Mouse (Mus musculus): ENCODE data around the gene A130010J15Rik. TPM values are rescaled to one million over a fixed set of nuclear protein-coding genes. Genes with fewer than 3 reads are reported as not detected.

A130010J15Rik gene
- polyA plus RNA-seq, 1 experiment from 2014 or later, result 16.6 TPM

- Histone ChIP-seq H3K27me3 (ENCODE audit: control insufficient read depth, insufficient read depth, low read length) (no peaks in the 10 kb centered on the region), H3K36me3 (ENCODE audit: control insufficient read depth, insufficient read depth, low read length) (no peaks in the 10 kb centered on the region), H3K4me2 (ENCODE audit: low read depth) (no peak overlapping the region), H3K27ac (ENCODE audit: low read depth, low read length) (no peak overlapping the region), H3K4me1 (ENCODE audit: control insufficient read depth, insufficient read depth, low read length) (no peaks in the 10 kb centered on the region), H3K4me3 (ENCODE audit: low read depth, low read length) (no peak overlapping the region), H3K9ac (ENCODE audit: low read length) (no peak overlapping the region), H3K9me3 (ENCODE audit: control insufficient read depth, low read length) (no peaks in the 10 kb centered on the region)
- DNase-seq (ENCODE audit: low spot score) (no peak), ATAC-seq (ENCODE audit: insufficient read depth, low FRiP score, low TSS enrichment) (no peak)
- WGBS, result 83% methylated on average over 6 of the region's 6 CpGs
Observed at GRCm38 (mm10) chr1:193188257-193188656, 20.4 kb downstream of the A130010J15Rik start.

GRCm38 (mm10) chr1:193189151-193189621 lies 21.3 kb downstream of the A130010J15Rik start:
- WGBS, result 44% methylated on average over 9 of the region's 9 CpGs
- Histone ChIP-seq H3K4me1 (ENCODE audit: control insufficient read depth, insufficient read depth, low read length) (no peaks in the 10 kb centered on the region), H3K9me3 (ENCODE audit: control insufficient read depth, low read length) (no peaks in the 10 kb centered on the region), H3K36me3 (ENCODE audit: control insufficient read depth, insufficient read depth, low read length) (no peaks in the 10 kb centered on the region), H3K9ac (ENCODE audit: low read length) (no peak overlapping the region), H3K4me2 (ENCODE audit: low read depth) (no peak overlapping the region), H3K27me3 (ENCODE audit: control insufficient read depth, insufficient read depth, low read length) (no peaks in the 10 kb centered on the region), H3K27ac (ENCODE audit: low read depth, low read length) (no peak overlapping the region), H3K4me3 (ENCODE audit: low read depth, low read length) (no peak overlapping the region)
- DNase-seq (ENCODE audit: low spot score), result peak; percentile 44
- no peak for ATAC-seq (ENCODE audit: insufficient read depth, low FRiP score, low TSS enrichment)

- DNase-seq (ENCODE audit: low spot score) (no peak), ATAC-seq (ENCODE audit: insufficient read depth, low FRiP score, low TSS enrichment) (no peak)
- no peaks in the 10 kb centered on the region for H3K36me3 ChIP-seq (ENCODE audit: control insufficient read depth, insufficient read depth, low read length)
- H3K4me1 ChIP-seq (ENCODE audit: control insufficient read depth, insufficient read depth, low read length), result no peaks in the 10 kb centered on the region
- H3K9ac ChIP-seq (ENCODE audit: low read length), result no peak overlapping the region
- H3K4me2 ChIP-seq (ENCODE audit: low read depth), result no peak overlapping the region
- H3K27ac ChIP-seq (ENCODE audit: low read depth, low read length), result no peak overlapping the region
- H3K4me3 ChIP-seq (ENCODE audit: low read depth, low read length), result no peak overlapping the region
- H3K9me3 ChIP-seq (ENCODE audit: control insufficient read depth, low read length), result no peaks in the 10 kb centered on the region
- WGBS, result 60% methylated on average over 3 of the region's 3 CpGs
- H3K27me3 ChIP-seq (ENCODE audit: control insufficient read depth, insufficient read depth, low read length), result no peaks in the 10 kb centered on the region
Observed at GRCm38 (mm10) chr1:193189771-193190170, 21.9 kb downstream of the A130010J15Rik start.

- 91% methylated on average over 7 of the region's 7 CpGs for WGBS
- Histone ChIP-seq H3K9ac (ENCODE audit: low read length) (no peak overlapping the region), H3K4me2 (ENCODE audit: low read depth) (no peak overlapping the region), H3K27ac (ENCODE audit: low read depth, low read length) (no peak overlapping the region), H3K4me3 (ENCODE audit: low read depth, low read length) (no peak overlapping the region), H3K9me3 (ENCODE audit: control insufficient read depth, low read length) (no peaks in the 10 kb centered on the region), H3K4me1 (ENCODE audit: control insufficient read depth, insufficient read depth, low read length) (no peaks in the 10 kb centered on the region), H3K27me3 (ENCODE audit: control insufficient read depth, insufficient read depth, low read length) (no peaks in the 10 kb centered on the region), H3K36me3 (ENCODE audit: control insufficient read depth, insufficient read depth, low read length) (no peaks in the 10 kb centered on the region)
- ATAC-seq (ENCODE audit: insufficient read depth, low FRiP score, low TSS enrichment), result no peak
- DNase-seq (ENCODE audit: low spot score), result no peak
Observed at GRCm38 (mm10) chr1:193191675-193192283, 23.9 kb downstream of the A130010J15Rik start.

- WGBS, result 81% methylated on average over 3 of the region's 3 CpGs
Observed at GRCm38 (mm10) chr1:193194416-193195140, 26.7 kb downstream of the A130010J15Rik start.

GRCm38 (mm10) chr1:193195169-193195810 lies 27.4 kb downstream of the A130010J15Rik start:
- Histone ChIP-seq H3K9ac (ENCODE audit: low read length) (no peak overlapping the region), H3K27me3 (ENCODE audit: control insufficient read depth, insufficient read depth, low read length) (no peaks in the 10 kb centered on the region), H3K27ac (ENCODE audit: low read depth, low read length) (no peak overlapping the region), H3K4me1 (ENCODE audit: control insufficient read depth, insufficient read depth, low read length) (no peaks in the 10 kb centered on the region), H3K9me3 (ENCODE audit: control insufficient read depth, low read length) (no peaks in the 10 kb centered on the region), H3K4me2 (ENCODE audit: low read depth) (no peak overlapping the region), H3K4me3 (ENCODE audit: low read depth, low read length) (no peak overlapping the region), H3K36me3 (ENCODE audit: control insufficient read depth, insufficient read depth, low read length) (no peaks in the 10 kb centered on the region)
- ATAC-seq (ENCODE audit: insufficient read depth, low FRiP score, low TSS enrichment), result no peak
- WGBS, result 65% methylated on average over 3 of the region's 3 CpGs
- DNase-seq (ENCODE audit: low spot score), result no peak

More at GRCm38 (mm10) chr1:193194416-193195140, 26.7 kb downstream of the A130010J15Rik start:
- H3K27me3 ChIP-seq (ENCODE audit: control insufficient read depth, insufficient read depth, low read length), result no peaks in the 10 kb centered on the region
- no peaks in the 10 kb centered on the region for H3K36me3 ChIP-seq (ENCODE audit: control insufficient read depth, insufficient read depth, low read length)
- ATAC-seq (ENCODE audit: insufficient read depth, low FRiP score, low TSS enrichment) (no peak), DNase-seq (ENCODE audit: low spot score) (no peak)
- H3K4me2 ChIP-seq (ENCODE audit: low read depth), result no peak overlapping the region
- H3K4me3 ChIP-seq (ENCODE audit: low read depth, low read length), result no peak overlapping the region
- no peak overlapping the region for H3K27ac ChIP-seq (ENCODE audit: low read depth, low read length)
- no peak overlapping the region for H3K9ac ChIP-seq (ENCODE audit: low read length)
- no peaks in the 10 kb centered on the region for H3K4me1 ChIP-seq (ENCODE audit: control insufficient read depth, insufficient read depth, low read length)
- no peaks in the 10 kb centered on the region for H3K9me3 ChIP-seq (ENCODE audit: control insufficient read depth, low read length)

- H3K9me3 ChIP-seq (ENCODE audit: control insufficient read depth, low read length), result no peaks in the 10 kb centered on the region
- no peak overlapping the region for H3K27ac ChIP-seq (ENCODE audit: low read depth, low read length)
- no peak for ATAC-seq (ENCODE audit: insufficient read depth, low FRiP score, low TSS enrichment)
- WGBS, result 91% methylated on average over 18 of the region's 18 CpGs
- H3K4me2 ChIP-seq (ENCODE audit: low read depth), result no peak overlapping the region
- no peak overlapping the region for H3K4me3 ChIP-seq (ENCODE audit: low read depth, low read length)
- DNase-seq (ENCODE audit: low spot score), result no peak
- no peak overlapping the region for H3K9ac ChIP-seq (ENCODE audit: low read length)
- H3K4me1 ChIP-seq (ENCODE audit: control insufficient read depth, insufficient read depth, low read length), result no peaks in the 10 kb centered on the region
- H3K27me3 ChIP-seq (ENCODE audit: control insufficient read depth, insufficient read depth, low read length), result no peaks in the 10 kb centered on the region
- no peaks in the 10 kb centered on the region for H3K36me3 ChIP-seq (ENCODE audit: control insufficient read depth, insufficient read depth, low read length)
Observed at GRCm38 (mm10) chr1:193197494-193198205, 29.8 kb downstream of the A130010J15Rik start.

- no peak overlapping the region for H3K9ac ChIP-seq (ENCODE audit: low read length)
- no peak overlapping the region for H3K4me2 ChIP-seq (ENCODE audit: low read depth)
- H3K27me3 ChIP-seq (ENCODE audit: control insufficient read depth, insufficient read depth, low read length), result no peaks in the 10 kb centered on the region
- DNase-seq (ENCODE audit: low spot score), result no peak
- H3K4me1 ChIP-seq (ENCODE audit: control insufficient read depth, insufficient read depth, low read length), result no peaks in the 10 kb centered on the region
- no peak for ATAC-seq (ENCODE audit: insufficient read depth, low FRiP score, low TSS enrichment)
- H3K9me3 ChIP-seq (ENCODE audit: control insufficient read depth, low read length), result no peaks in the 10 kb centered on the region
- no peak overlapping the region for H3K27ac ChIP-seq (ENCODE audit: low read depth, low read length)
- 91% methylated on average over 2 of the region's 2 CpGs for WGBS
- no peaks in the 10 kb centered on the region for H3K36me3 ChIP-seq (ENCODE audit: control insufficient read depth, insufficient read depth, low read length)
- H3K4me3 ChIP-seq (ENCODE audit: low read depth, low read length), result no peak overlapping the region
Observed at GRCm38 (mm10) chr1:193198312-193198711, 30.5 kb downstream of the A130010J15Rik start.
